Mouse (Mus musculus) liver, postnatal 0 days (tissue): ENCODE measurements at regions not wholly inside any gene's neighbourhood (a gene's known extent, or its start where the extent isn't known, plus 50 kb on each side); places are given as distances from the start of the nearest gene placed in this dataset.

Experiments used
- ATAC-seq: fragments of 200-750 bp; cut with Nextera tagmentation; 2 replicates; pipeline ENCODE4 v1.8.0; 2017; ENCODE audit warnings: mild to moderate bottlenecking, moderate library complexity
- DNase-seq: peaks from one replicate; pipeline ENCODE4 v3.0.0-alpha.2; 2016
- H3K27ac ChIP-seq: fragments of 300-500 bp; sonication (generic); 2 replicates; pipeline ENCODE4 v1.5.1; 2014; ENCODE audit warnings: antibody characterized with exemption, moderate library complexity, mild to moderate bottlenecking, low read depth
- H3K27me3 ChIP-seq: fragments of 300-500 bp; sonication (generic); 2 replicates; pipeline ENCODE4 v1.6.1; 2014; ENCODE audit warnings: low read length, control low read depth, mixed read lengths; ENCODE audit not compliant: insufficient read depth
- H3K36me3 ChIP-seq: fragments of 300-500 bp; sonication (generic); replicated peaks from 2 replicates; pipeline ENCODE4 v1.6.1; 2014; ENCODE audit warnings: mild to moderate bottlenecking, control low read depth, low read length, moderate library complexity, mixed read lengths; ENCODE audit not compliant: insufficient read depth
- H3K4me1 ChIP-seq: fragments of 300-500 bp; sonication (generic); 2 replicates; pipeline ENCODE4 v1.6.1; 2014; ENCODE audit warnings: antibody characterized with exemption, mild to moderate bottlenecking, control low read depth; ENCODE audit not compliant: insufficient read depth
- H3K4me2 ChIP-seq: fragments of 300-500 bp; sonication (generic); 2 replicates; pipeline ENCODE4 v1.6.1; 2014; ENCODE audit warnings: low read depth, mild to moderate bottlenecking, low read length, moderate library complexity, mixed read lengths
- H3K4me3 ChIP-seq: fragments of 300-500 bp; sonication (generic); 2 replicates; pipeline ENCODE4 v1.5.1; 2014; ENCODE audit warnings: low read depth, low read length
- H3K9ac ChIP-seq: fragments of 300-500 bp; sonication (generic); replicated peaks from 2 replicates; pipeline ENCODE4 v1.6.1; 2014; ENCODE audit warnings: mild to moderate bottlenecking, moderate library complexity
- H3K9me3 ChIP-seq: fragments of 300-500 bp; sonication (generic); 2 replicates; pipeline ENCODE4 v1.6.1; 2016; ENCODE audit warnings: mild to moderate bottlenecking, control low read depth, low read length, mixed read lengths
- CTCF ChIP-seq: sonication (generic); IDR thresholded peaks from 2 replicates; pipeline ENCODE4 v1.5.1; 2016; ENCODE audit warnings: antibody characterized with exemption, low read depth
- EP300 ChIP-seq: IDR thresholded peaks from 2 replicates; pipeline ENCODE4 v1.6.1; 2016; ENCODE audit warnings: antibody characterized with exemption, low read depth, mild to moderate bottlenecking
- WGBS: fragments of 180-500 bp; shearing (Covaris S2); extraction: QIAGEN DNeasy Blood & Tissue Kit; methylation state at CpG from one replicate; pipeline ENCODE4 v1.1.7; 2014; ENCODE audit not compliant: insufficient replicate concordance; 5-methylcytosine and 5-hydroxymethylcytosine counted together

- Histone ChIP-seq H3K4me1 (no peaks in the 10 kb centered on the region), H3K36me3 (no peaks in the 10 kb centered on the region), H3K27ac (no peak overlapping the region), H3K9ac (no peak overlapping the region), H3K27me3 (no peaks in the 10 kb centered on the region), H3K4me3 (no peak overlapping the region), H3K4me2 (no peak overlapping the region), H3K9me3 (no peaks in the 10 kb centered on the region)
- ATAC-seq (no peak), DNase-seq (no peak)
- 41% methylated on average over 4 of the region's 4 CpGs for WGBS
- no peak for TF ChIP-seq CTCF
- no peak for TF ChIP-seq EP300
Observed at GRCm38 (mm10) chr11:48176451-48176850, 187.7 kb upstream of the Sgcd start.

GRCm38 (mm10) chr11:48152219-48152618, 163.4 kb upstream of the Sgcd start:
- no peak for DNase-seq
- H3K4me1 ChIP-seq: no peaks in the 10 kb centered on the region
- 49% methylated on average over 6 of the region's 6 CpGs for WGBS
- no peaks in the 10 kb centered on the region for H3K27me3 ChIP-seq
- no peaks in the 10 kb centered on the region for H3K9me3 ChIP-seq
- no peaks in the 10 kb centered on the region for H3K36me3 ChIP-seq
- no peak overlapping the region for H3K4me2 ChIP-seq
- no peak overlapping the region for H3K4me3 ChIP-seq
- TF ChIP-seq EP300 (no peak), CTCF (no peak)
- H3K9ac ChIP-seq: no peak overlapping the region
- ATAC-seq: no peak
- H3K27ac ChIP-seq: no peak overlapping the region

- no peak for ATAC-seq
- no peak for TF ChIP-seq CTCF
- no peak for TF ChIP-seq EP300
- no peak overlapping the region for H3K27ac ChIP-seq
Observed at GRCm38 (mm10) chr11:48133335-48133734, 144.6 kb upstream of the Sgcd start.

GRCm38 (mm10) chr11:48098063-48098462, 109.3 kb upstream of the Sgcd start:
- no peak overlapping the region for H3K9ac ChIP-seq
- no peaks in the 10 kb centered on the region for H3K27me3 ChIP-seq

More at GRCm38 (mm10) chr11:48133335-48133734, 144.6 kb upstream of the Sgcd start:
- Histone ChIP-seq H3K9ac (no peak overlapping the region), H3K27me3 (no peaks in the 10 kb centered on the region), H3K36me3 (no peaks in the 10 kb centered on the region), H3K9me3 (no peaks in the 10 kb centered on the region), H3K4me2 (no peak overlapping the region), H3K4me3 (no peak overlapping the region), H3K4me1 (no peaks in the 10 kb centered on the region)
- DNase-seq: no peak

GRCm38 (mm10) chr11:48097455-48097854, 108.7 kb upstream of the Sgcd start:
- Histone ChIP-seq H3K4me2 (no peak overlapping the region), H3K4me3 (no peak overlapping the region), H3K9me3 (no peaks in the 10 kb centered on the region), H3K4me1 (no peaks in the 10 kb centered on the region), H3K27me3 (no peaks in the 10 kb centered on the region), H3K36me3 (no peaks in the 10 kb centered on the region), H3K9ac (no peak overlapping the region), H3K27ac (no peak overlapping the region)
- TF ChIP-seq EP300: no peak
- no peak for TF ChIP-seq CTCF
- DNase-seq: no peak
- ATAC-seq: no peak
- whole genome bisulfite sequencing: 76% methylated on average over 6 of the region's 6 CpGs

More at GRCm38 (mm10) chr11:48098063-48098462, 109.3 kb upstream of the Sgcd start:
- Histone ChIP-seq H3K4me3 (no peak overlapping the region), H3K9me3 (no peaks in the 10 kb centered on the region), H3K4me2 (no peak overlapping the region), H3K27ac (no peak overlapping the region), H3K4me1 (no peaks in the 10 kb centered on the region), H3K36me3 (no peaks in the 10 kb centered on the region)
- no peak for ATAC-seq
- TF ChIP-seq EP300 (no peak), CTCF (no peak)
- DNase-seq: no peak
- 87% methylated on average over 3 of the region's 3 CpGs for WGBS

GRCm38 (mm10) chr11:48067072-48067471, 78.3 kb upstream of the Sgcd start:
- H3K4me1 ChIP-seq: no peaks in the 10 kb centered on the region
- 70% methylated on average over 3 of the region's 3 CpGs for WGBS
- H3K27ac ChIP-seq: no peak overlapping the region
- H3K36me3 ChIP-seq: no peaks in the 10 kb centered on the region
- H3K4me3 ChIP-seq: no peak overlapping the region
- H3K4me2 ChIP-seq: no peak overlapping the region
- no peak for TF ChIP-seq CTCF
- no peak for TF ChIP-seq EP300
- no peak for DNase-seq
- no peak overlapping the region for H3K9ac ChIP-seq
- H3K9me3 ChIP-seq: no peaks in the 10 kb centered on the region
- no peak for ATAC-seq
- H3K27me3 ChIP-seq: no peaks in the 10 kb centered on the region

GRCm38 (mm10) chr11:48063719-48064118, 75.0 kb upstream of the Sgcd start:
- no peak for DNase-seq
- H3K27me3 ChIP-seq: no peaks in the 10 kb centered on the region
- no peak for ATAC-seq
- no peak overlapping the region for H3K4me3 ChIP-seq
- no peaks in the 10 kb centered on the region for H3K36me3 ChIP-seq
- no peak overlapping the region for H3K27ac ChIP-seq
- H3K4me1 ChIP-seq: no peaks in the 10 kb centered on the region
- H3K9ac ChIP-seq: no peak overlapping the region
- H3K9me3 ChIP-seq: no peaks in the 10 kb centered on the region
- no peak overlapping the region for H3K4me2 ChIP-seq
- TF ChIP-seq EP300: no peak
- TF ChIP-seq CTCF: no peak
- WGBS: 66% methylated on average over 9 of the region's 9 CpGs
